Mouse (Mus musculus) forebrain, embryonic 15.5 days (tissue): ENCODE measurements at regions not wholly inside any gene's neighbourhood (a gene's known extent, or its start where the extent isn't known, plus 50 kb on each side); places are given as distances from the start of the nearest gene placed in this dataset.

Experiments used
- ATAC-seq: fragments of 200-750 bp; cut with Nextera tagmentation; replicated peaks from 2 replicates; pipeline ENCODE4 v1.8.0; 2017; ENCODE audit warnings: mild to moderate bottlenecking, moderate TSS enrichment, moderate library complexity
- H3K27ac ChIP-seq: fragments of 300-500 bp; sonication (generic); replicated peaks from 2 replicates; pipeline ENCODE4 v1.5.1; 2015; ENCODE audit warnings: mild to moderate bottlenecking, inconsistent platforms
- H3K27me3 ChIP-seq: fragments of 300-500 bp; sonication (generic); 2 replicates; pipeline ENCODE4 v1.6.1; 2015; ENCODE audit warnings: inconsistent platforms
- H3K36me3 ChIP-seq: fragments of 300-500 bp; sonication (generic); 2 replicates; pipeline ENCODE4 v1.6.1; 2015; ENCODE audit warnings: mild to moderate bottlenecking, inconsistent platforms
- H3K4me1 ChIP-seq: fragments of 300-500 bp; sonication (generic); 2 replicates; pipeline ENCODE4 v1.6.1; 2015; ENCODE audit warnings: inconsistent platforms
- H3K4me2 ChIP-seq: fragments of 300-500 bp; sonication (generic); replicated peaks from 2 replicates; pipeline ENCODE4 v1.6.1; 2015; ENCODE audit warnings: mild to moderate bottlenecking, inconsistent platforms
- H3K4me3 ChIP-seq: fragments of 300-500 bp; sonication (generic); 2 replicates; pipeline ENCODE4 v1.5.1; 2015; ENCODE audit warnings: mild to moderate bottlenecking, inconsistent platforms
- H3K9ac ChIP-seq: fragments of 300-500 bp; sonication (generic); replicated peaks from 2 replicates; pipeline ENCODE4 v1.6.1; 2015; ENCODE audit warnings: mild to moderate bottlenecking, inconsistent platforms
- H3K9me3 ChIP-seq: fragments of 300-500 bp; sonication (generic); 2 replicates; pipeline ENCODE4 v1.6.1; 2016; ENCODE audit warnings: inconsistent platforms
- WGBS: fragments of 180-500 bp; shearing (Covaris S2); methylation state at CpG from one replicate; pipeline ENCODE4 v1.1.7; 2015; ENCODE audit warnings: mixed read lengths; 5-methylcytosine and 5-hydroxymethylcytosine counted together

DNA sequence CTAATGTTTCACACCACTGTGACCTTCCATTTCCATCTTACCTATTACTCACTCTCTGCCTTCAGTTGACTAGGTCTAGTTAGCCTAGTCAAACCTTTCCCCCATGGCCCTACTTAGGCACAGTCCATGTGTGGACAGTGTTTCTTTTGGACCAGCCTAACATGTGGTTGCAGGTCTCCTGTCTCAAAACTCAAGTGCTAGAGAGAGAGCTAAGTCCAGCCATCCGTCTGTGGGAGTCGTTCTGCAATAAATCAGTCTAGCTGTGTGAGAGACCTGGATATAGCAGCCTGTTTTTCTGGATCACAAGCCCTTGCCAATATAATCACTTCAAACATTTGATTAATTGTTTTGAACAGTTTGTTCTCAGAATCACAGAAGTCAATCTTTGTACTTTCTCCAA is 57.2 kb upstream of the Arhgef26 start:
- no peak overlapping the region for H3K27ac ChIP-seq
- no peaks in the 10 kb centered on the region for H3K9me3 ChIP-seq
- no peak overlapping the region for H3K4me2 ChIP-seq
- H3K27me3 ChIP-seq, result no peaks in the 10 kb centered on the region
- H3K36me3 ChIP-seq, result no peaks in the 10 kb centered on the region
- 84% methylated on average over 2 of the region's 2 CpGs for WGBS
- H3K4me1 ChIP-seq, result no peaks in the 10 kb centered on the region
- no peak overlapping the region for H3K9ac ChIP-seq
- no peak for ATAC-seq
- H3K4me3 ChIP-seq, result no peak overlapping the region
